In genomic region chr8:119452919-119453318, GRCm38 (mm10) we compare ENCODE assay signal across 33 mouse cellular contexts. TPM values are rescaled to one million over a fixed set of nuclear protein-coding genes. Genes with fewer than 3 reads are reported as not detected.
"Had no signal": no experiment of that assay in that cellular context is flagged by ENCODE, and none has a peak within 500 bp of the region (broad histone marks: within the 10 kb centered on the region; RNA-seq: fewer than 3 reads in every experiment).

No protein-coding gene starts in this region.

- H3K4me1 ChIP-seq: embryonic facial prominence, embryonic 13.5 days; embryonic facial prominence, embryonic 15.5 days; forebrain, embryonic 15.5 days had no signal

- H3K36me3 ChIP-seq: embryonic facial prominence, embryonic 10.5 days; embryonic facial prominence, embryonic 12.5 days; embryonic facial prominence, embryonic 13.5 days; embryonic facial prominence, embryonic 15.5 days; forebrain, embryonic 12.5 days; forebrain, embryonic 15.5 days had no signal

- DNase-seq: cerebellum, adult 9-10 months; cerebellum, adult 9-11 months; cerebellum, postnatal 10 days; cerebellum, postnatal 14 days; cerebellum, postnatal 25 days; cerebellum, postnatal 36 days; embryo, embryonic 11 days; forebrain, postnatal 0 days; gastrocnemius, adult 2 months; gastrocnemius, postnatal 10 days; gastrocnemius, postnatal 14 days; gastrocnemius, postnatal 25 days; gastrocnemius, postnatal 36 days; heart, adult 18-20 months; heart, adult 2 months had no signal

- H3K27ac ChIP-seq: embryonic facial prominence, embryonic 10.5 days; embryonic facial prominence, embryonic 12.5 days; embryonic facial prominence, embryonic 13.5 days; embryonic facial prominence, embryonic 15.5 days; forebrain, embryonic 10.5 days; forebrain, embryonic 12.5 days; forebrain, embryonic 13.5 days; forebrain, embryonic 15.5 days; gastrocnemius, adult 2 months; heart, adult 2 months had no signal

- H3K4me3 ChIP-seq: embryonic facial prominence, embryonic 10.5 days; embryonic facial prominence, embryonic 12.5 days; embryonic facial prominence, embryonic 13.5 days; embryonic facial prominence, embryonic 15.5 days; erythroblast, embryonic 14.5 days; forebrain, embryonic 10.5 days; forebrain, embryonic 12.5 days; forebrain, embryonic 13.5 days; forebrain, embryonic 15.5 days; gastrocnemius, adult 2 months; heart, adult 2 months had no signal

- H3K9me3 ChIP-seq: embryonic facial prominence, embryonic 10.5 days; embryonic facial prominence, embryonic 12.5 days; embryonic facial prominence, embryonic 13.5 days; embryonic facial prominence, embryonic 15.5 days; forebrain, embryonic 10.5 days; forebrain, embryonic 12.5 days; forebrain, embryonic 13.5 days; forebrain, embryonic 15.5 days had no signal

- ATAC-seq: forebrain, embryonic 13.5 days; forebrain, embryonic 14.5 days; forebrain, embryonic 15.5 days; forebrain, embryonic 16.5 days; forebrain, postnatal 0 days had no signal

RNA-seq across cellular contexts. Expression of gene Necab2, which starts 6.4 kb away (rescaled TPM):
- total RNA-seq: common myeloid progenitor, adult 5-6 weeks; gastrocnemius, adult 2 months; granulocyte monocyte progenitor cell, adult 5-6 weeks; heart, adult 18-20 months; heart, adult 2 months; heart, adult 8-10 months had no signal
- polyA plus RNA-seq: erythroblast, embryonic 14.5 days; heart, adult 2 months had no signal

RNA-seq across cellular contexts. Expression of gene Osgin1, which starts 19.0 kb away (rescaled TPM):
- total RNA-seq: common myeloid progenitor, adult 5-6 weeks; forebrain, postnatal 0 days had no signal

RNA-seq across cellular contexts. Expression of gene Slc38a8, which starts 48.6 kb away (rescaled TPM):
- total RNA-seq: common myeloid progenitor, adult 5-6 weeks; forebrain, postnatal 0 days; gastrocnemius, adult 18-20 months; gastrocnemius, adult 2 months; gastrocnemius, adult 8-10 months; gastrocnemius, postnatal 10 days; gastrocnemius, postnatal 14 days; gastrocnemius, postnatal 25 days; gastrocnemius, postnatal 36 days; gastrocnemius, postnatal 4 days; granulocyte monocyte progenitor cell, adult 5-6 weeks; heart, adult 18-20 months; heart, adult 2 months; heart, adult 8-10 months had no signal
- polyA plus RNA-seq: erythroblast, embryonic 14.5 days; forebrain, embryonic 13.5 days; forebrain, embryonic 14.5 days; forebrain, embryonic 15.5 days; forebrain, embryonic 16.5 days; heart, adult 2 months; heart, embryonic 11.5 days had no signal
